Mouse (Mus musculus) urinary bladder, postnatal 14 days (tissue): Measurements from ENCODE around the gene Gm20388.
"Not testable (repeated sequence)": the region's sequence is repeated elsewhere in the genome, so short reads cannot be mapped to it uniquely, and the experiment has no call there.

Experiments
- DNase-seq: peaks from one replicate; pipeline ENCODE4 v3.0.0; 2021; ENCODE audit warnings: low spot score

Gm20388 gene

GRCm38 (mm10) chr8:123950077-123950802 lies 4039.6 kb downstream of the Gm20388 start:
- peak; percentile 58 for DNase-seq

DNA sequence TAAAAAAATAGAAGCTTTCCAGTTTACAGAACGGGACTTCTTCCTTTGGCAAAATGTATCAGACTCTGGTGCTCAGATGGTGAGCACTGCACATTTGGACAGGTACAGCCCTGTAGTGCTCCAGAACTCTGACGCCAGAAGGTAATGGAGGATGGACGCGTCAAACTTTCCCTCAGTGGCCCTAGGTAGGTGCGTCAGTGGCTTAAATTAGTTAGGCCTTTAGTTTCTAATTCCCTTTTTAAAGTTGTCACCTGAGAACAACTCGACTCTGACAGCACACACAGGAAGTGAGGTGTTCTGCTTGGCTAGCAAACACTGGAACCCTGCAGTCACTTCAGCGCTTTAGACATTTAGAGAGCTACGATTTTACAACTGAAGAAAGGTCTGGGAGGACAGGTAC lies 4043.0 kb downstream of the Gm20388 start:
- DNase-seq = no peak

- no peak for DNase-seq
These were observed 4043.6 kb downstream of the Gm20388 start for GRCm38 (mm10) chr8:123954246-123954645.

DNA sequence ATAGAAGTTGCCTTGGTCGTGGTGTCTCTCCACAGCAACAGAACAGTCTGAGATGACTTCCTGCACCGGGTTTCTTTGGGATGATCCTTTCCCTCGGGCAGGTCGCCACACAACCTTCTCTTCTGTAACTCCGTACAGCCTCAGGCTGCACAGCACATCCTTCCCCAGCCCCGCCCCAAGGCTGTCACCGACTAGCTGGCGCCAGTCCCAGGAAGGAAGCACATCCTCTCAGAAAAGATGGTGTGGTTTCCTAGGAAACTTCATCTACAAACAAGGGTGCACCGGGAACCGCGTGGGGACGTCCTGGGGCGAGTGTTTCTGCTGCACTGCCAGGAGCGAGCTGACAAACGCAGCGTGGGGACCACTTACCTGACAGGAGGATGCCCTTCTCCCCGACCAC lies 4047.5 kb downstream of the Gm20388 start:
- no peak for DNase-seq

- no peak for DNase-seq
These were observed 4048.8 kb downstream of the Gm20388 start for GRCm38 (mm10) chr8:123959473-123959872.

DNA sequence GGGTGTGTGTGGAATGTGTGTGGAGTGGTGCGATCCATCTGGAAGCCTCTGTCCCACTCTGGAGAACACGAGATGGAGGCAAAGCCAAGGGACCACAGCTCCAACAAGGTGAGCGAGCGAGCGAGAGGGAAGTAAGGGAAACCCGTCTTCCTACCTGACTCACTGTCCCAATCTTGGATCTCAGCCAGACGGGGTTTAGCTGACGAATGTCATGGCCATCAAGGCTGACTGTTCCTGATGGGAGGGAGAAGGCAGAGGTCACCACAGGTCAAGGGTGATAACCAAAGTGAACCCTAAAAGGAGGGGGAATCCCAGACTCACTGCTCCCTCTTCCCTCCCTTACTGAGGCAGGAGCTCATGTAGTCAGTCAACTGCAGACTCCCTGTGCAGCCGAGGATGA lies 4049.4 kb downstream of the Gm20388 start:
- peak; percentile 21 for DNase-seq

- not testable (repeated sequence) for DNase-seq
These were observed 4049.9 kb downstream of the Gm20388 start for GRCm38 (mm10) chr8:123960556-123960955.

GRCm38 (mm10) chr8:123961371-123961770 lies 4050.7 kb downstream of the Gm20388 start:
- no peak for DNase-seq

- DNase-seq = no peak
These were observed 4056.3 kb downstream of the Gm20388 start for GRCm38 (mm10) chr8:123966896-123967295.

DNA sequence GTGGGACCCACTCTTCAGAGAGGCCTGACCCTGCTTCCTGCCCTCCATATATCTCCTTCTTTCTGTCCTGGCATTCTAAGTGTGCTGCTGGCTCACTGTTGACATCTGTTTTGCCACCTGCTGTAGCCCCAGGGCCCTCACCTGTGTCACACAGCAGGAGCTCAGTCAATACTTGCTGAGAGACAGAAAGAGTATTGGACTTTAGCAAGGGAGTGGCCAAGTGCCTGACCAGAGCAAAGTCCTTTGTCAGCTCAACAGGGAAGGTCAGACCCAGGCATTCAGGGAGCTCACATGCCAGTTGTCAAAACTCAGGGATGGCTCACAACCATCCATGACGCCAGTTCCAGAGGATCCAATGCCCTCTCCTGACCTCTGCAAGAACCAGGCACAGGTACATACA lies 4062.9 kb downstream of the Gm20388 start:
- DNase-seq = no peak

DNA sequence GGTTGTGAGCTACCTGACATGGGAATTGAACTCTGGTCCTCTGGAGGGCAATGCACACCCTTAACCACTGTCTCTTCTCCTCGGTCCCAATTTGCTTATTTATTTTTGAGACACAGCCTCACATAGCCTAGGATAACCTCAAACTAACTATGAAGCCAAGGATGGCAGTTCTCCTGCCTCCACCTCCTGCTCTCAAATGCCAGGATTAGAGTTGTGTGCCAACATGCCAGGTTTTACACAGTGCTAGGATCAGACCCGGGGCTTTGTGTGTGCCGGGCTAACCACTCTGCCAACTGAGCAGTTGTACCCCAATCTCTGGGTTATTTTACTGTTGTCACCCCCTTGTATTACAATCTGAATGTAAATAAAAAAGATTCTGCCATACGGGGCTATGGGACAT lies 4066.9 kb downstream of the Gm20388 start:
- no peak for DNase-seq

DNA sequence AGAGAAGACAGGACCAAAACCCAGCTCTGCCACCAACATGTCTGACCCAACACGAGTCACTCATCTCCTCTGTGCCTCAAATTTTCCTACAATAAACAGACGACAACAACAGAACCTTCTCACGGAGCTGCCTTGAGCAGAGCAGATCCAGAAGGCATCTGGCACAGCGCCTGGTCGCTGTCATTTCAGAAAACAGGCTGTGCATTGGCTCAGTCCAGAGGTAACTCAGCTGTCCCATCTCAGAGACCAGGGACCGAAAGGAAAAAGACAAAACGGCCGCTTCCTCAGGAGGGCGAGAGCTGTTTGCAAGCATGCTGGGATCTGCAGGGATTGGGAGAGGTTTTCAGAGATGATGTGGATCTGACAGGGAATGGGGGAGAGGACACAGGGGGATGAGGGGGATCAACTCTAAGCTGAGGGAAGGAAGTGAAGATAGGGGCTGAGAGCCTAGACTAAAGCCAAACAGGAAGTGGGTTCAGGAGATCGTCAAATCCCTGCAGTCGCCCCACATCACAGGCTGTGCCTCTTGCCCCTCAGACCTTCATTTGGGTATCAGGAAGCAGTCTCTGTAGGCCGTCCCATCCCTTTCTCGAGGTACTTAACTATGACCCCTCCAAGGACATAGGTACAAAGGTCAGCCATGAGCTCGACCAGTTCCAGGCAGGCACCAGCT lies 4067.7 kb downstream of the Gm20388 start:
- DNase-seq = no peak

DNA sequence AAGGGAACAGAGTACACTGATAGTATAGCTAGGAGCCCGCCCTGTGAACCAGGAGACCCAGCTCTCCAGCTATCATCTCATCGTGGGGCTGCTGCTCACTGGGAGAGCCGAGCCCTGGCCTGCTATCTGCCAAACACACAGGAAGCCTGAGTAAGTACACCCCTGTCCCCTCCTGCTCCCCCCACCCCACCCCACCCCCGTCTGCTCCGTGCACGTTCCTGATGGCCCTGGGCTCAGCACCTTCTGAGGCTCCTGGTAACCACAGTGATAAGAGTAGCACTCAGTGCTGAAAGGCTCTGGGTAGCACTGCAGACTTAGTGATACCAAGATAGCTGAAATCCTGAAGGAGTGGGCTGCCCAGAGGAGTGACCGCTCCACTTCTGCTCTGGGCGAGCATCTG lies 4068.3 kb downstream of the Gm20388 start:
- no peak for DNase-seq

GRCm38 (mm10) chr8:123980239-123980638 lies 4069.6 kb downstream of the Gm20388 start:
- DNase-seq = no peak

DNA sequence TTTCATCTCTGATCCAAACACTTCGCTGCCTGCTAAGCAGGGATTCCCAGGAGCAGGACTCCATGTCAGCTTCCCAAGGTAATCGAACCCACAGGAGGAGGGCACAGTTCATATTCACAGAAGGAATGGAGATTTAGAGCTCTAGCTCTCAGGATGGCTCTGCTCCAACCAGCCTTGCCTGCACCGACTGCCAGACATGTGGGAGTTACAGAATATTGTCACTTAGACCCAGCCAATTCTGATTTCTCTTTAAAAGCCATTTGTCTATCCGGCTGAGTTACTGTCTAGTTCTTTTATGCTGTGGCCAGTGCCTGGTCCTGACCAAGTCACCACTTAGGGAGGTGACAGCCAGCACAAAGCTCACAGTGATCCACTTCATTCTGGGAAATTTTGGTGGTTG lies 4071.0 kb downstream of the Gm20388 start:
- no peak for DNase-seq

GRCm38 (mm10) chr8:123982291-123982793 lies 4071.7 kb downstream of the Gm20388 start:
- peak; percentile 22 for DNase-seq

DNA sequence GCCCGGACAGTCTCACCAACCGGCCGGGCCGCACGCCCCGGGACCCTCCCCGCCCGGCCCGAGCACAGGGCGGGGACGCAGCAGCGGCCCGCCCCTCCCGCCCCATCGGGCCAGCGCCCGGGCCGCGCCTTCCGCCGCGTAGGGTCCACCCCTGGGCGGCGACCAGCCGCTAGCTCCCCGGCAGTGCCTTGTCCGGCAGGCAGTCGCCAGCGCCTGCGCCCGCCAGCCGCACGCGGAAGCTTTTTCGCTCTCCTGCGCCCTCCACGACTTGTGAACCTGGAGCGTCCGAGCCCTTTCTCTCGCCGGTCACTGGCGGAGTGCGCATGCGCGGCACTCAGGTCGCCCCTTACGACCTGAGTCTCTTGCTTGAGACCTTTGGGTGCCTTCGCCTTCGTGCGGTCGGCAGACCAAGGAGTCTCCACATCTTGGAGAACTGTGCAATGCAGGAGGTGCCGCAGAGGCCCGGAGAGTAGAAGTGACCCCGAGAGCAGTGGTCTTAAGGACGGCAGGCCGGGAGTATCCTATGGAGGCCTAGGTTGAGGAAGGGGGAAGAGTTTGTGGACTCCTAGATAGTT lies 4072.3 kb downstream of the Gm20388 start, which contains the start of gene Abcb10:
Abcb10 (minus strand) TSS at position 297 of the 575 bp plus-strand sequence.
- DNase-seq = peak; percentile 91

- peak; percentile 42 for DNase-seq
These were observed 4078.0 kb downstream of the Gm20388 start for GRCm38 (mm10) chr8:123988605-123989038.

- DNase-seq = no peak
These were observed 4078.5 kb downstream of the Gm20388 start for GRCm38 (mm10) chr8:123989128-123989527.

DNA sequence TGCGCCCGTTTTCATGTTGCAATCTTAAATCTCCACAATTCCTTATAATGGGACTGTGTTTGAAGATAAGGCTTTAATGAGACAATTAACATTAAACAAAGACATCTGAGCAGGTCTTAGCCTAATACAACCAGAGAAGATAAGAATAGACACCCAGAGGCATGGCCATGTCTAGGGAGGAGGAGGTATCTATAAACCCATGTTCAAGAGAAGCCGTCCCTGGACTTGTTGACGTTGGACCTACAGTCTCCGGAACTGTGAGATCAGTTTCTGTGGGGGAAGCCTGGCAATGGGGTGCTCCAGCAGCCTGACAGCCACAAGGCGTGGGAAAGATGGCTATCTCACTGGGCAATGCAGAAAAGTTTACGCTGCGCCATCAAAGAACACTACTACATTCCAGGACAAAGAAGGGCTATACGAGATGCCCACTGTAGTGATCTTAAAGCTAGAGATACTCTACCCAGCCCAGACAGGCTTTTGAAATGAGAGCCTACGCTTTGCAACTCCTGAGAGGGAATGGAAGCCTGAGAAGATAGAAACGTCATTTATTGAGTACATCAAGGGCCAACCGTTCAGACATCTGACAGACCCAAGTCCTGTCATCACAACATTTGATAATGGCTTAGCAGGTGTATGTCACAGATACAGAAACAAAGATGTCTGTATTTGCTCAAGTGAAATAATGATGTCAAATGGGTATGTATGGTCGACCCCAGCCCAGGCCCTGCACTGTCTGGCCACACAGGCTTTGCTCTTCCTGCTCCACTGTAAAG lies 4079.8 kb downstream of the Gm20388 start:
- DNase-seq = no peak

DNA sequence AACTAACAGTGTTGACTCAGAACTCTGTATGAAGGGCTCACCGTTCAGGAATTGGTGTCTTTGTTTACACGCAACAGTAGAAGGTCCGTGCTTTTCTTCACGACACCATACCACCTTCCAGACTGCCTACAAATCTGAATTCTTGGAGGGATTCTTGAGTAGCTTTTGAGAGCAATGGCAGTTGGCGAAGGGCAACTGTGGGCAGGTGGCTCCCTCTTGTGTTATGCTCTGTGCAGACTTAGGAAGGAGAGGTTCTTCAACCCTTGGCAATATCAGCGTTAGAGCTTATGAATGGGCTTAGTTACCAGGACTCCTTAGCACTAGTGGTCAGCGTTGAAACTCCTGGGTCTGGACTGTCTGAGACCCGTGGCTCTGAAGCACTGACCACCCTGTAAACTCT lies 4081.9 kb downstream of the Gm20388 start:
- DNase-seq = peak; percentile 44

DNA sequence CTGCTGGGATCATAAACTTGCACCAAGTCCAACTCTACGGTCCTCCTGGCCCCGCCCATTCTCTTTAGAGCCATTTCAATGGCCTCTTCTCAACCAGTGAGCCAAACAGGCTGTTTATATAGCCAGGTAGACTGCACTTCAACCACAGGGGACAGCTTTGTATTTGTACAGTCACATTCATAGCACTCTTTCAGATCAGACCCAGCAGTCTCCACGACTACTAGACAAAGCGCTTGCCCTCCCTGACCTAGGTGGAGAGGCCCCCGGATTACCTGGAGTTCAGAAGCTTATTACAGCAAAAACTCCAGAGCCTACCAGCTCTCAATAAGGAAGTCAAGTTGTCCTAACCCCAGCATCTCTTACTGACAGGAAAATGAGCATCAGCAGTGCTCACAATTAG lies 4083.0 kb downstream of the Gm20388 start:
- DNase-seq = no peak
